Mouse (Mus musculus) limb, embryonic 13.5 days (tissue): ENCODE measurements around the gene Cmah. TPM values are rescaled to one million over a fixed set of nuclear protein-coding genes. Genes with fewer than 3 reads are reported as not detected.

Source experiments
- ATAC-seq: fragments of 200-750 bp; cut with Nextera tagmentation; 2 replicates; pipeline ENCODE4 v1.8.0; 2017; ENCODE audit warnings: low read depth, moderate number of reproducible peaks, moderate TSS enrichment; ENCODE audit not compliant: low FRiP score
- H3K27ac ChIP-seq: fragments of 300-500 bp; sonication (generic); 2 replicates; pipeline ENCODE4 v1.5.1; 2015; ENCODE audit warnings: inconsistent platforms, mild to moderate bottlenecking, moderate library complexity
- H3K27me3 ChIP-seq: fragments of 300-500 bp; sonication (generic); 2 replicates; pipeline ENCODE4 v1.6.1; 2015; ENCODE audit warnings: mild to moderate bottlenecking, inconsistent platforms
- H3K36me3 ChIP-seq: fragments of 300-500 bp; sonication (generic); 2 replicates; pipeline ENCODE4 v1.6.1; 2015; ENCODE audit warnings: inconsistent platforms, mild to moderate bottlenecking, moderate library complexity
- H3K4me1 ChIP-seq: fragments of 300-500 bp; sonication (generic); 2 replicates; pipeline ENCODE4 v1.6.1; 2015; ENCODE audit warnings: inconsistent platforms
- H3K4me2 ChIP-seq: fragments of 300-500 bp; sonication (generic); replicated peaks from 2 replicates; pipeline ENCODE4 v1.6.1; 2015; ENCODE audit warnings: inconsistent platforms, mild to moderate bottlenecking, moderate library complexity
- H3K4me3 ChIP-seq: fragments of 300-500 bp; sonication (generic); 2 replicates; pipeline ENCODE4 v1.5.1; 2015; ENCODE audit warnings: moderate library complexity, mild to moderate bottlenecking, inconsistent platforms
- H3K9ac ChIP-seq: fragments of 300-500 bp; sonication (generic); 2 replicates; pipeline ENCODE4 v1.6.1; 2015; ENCODE audit warnings: mild to moderate bottlenecking, inconsistent platforms
- H3K9me3 ChIP-seq: fragments of 300-500 bp; sonication (generic); 2 replicates; pipeline ENCODE4 v1.6.1; 2016; ENCODE audit warnings: inconsistent platforms
- WGBS: fragments of 180-500 bp; shearing (Covaris S2); methylation state at CpG from one replicate; pipeline ENCODE4 v1.1.7; 2015; 5-methylcytosine and 5-hydroxymethylcytosine counted together
- polyA plus RNA-seq: library from polyadenylated mRNA; unstranded; fragments of >200 nt; fragmentation: Nextera tagmentation; extraction: Ambion mirVana; gene quantifications from 2 replicates; pipeline ENCODE4 v1.2.1, GENCODE M21; 2015

The Cmah gene
- polyA plus RNA-seq, 1 experiment from 2014 or later: 0.08 TPM

- H3K27me3 ChIP-seq: peaks cover 47% of the 10 kb centered on the region
These were observed 136.6 kb downstream of the Cmah start for GRCm38 (mm10) chr13:24463767-24464166.

GRCm38 (mm10) chr13:24466027-24466426 is 138.8 kb downstream of the Cmah start:
- Histone ChIP-seq H3K27ac (no peak overlapping the region), H3K4me1 (no peaks in the 10 kb centered on the region), H3K27me3 (peaks cover 31% of the 10 kb centered on the region), H3K4me3 (no peak overlapping the region), H3K9ac (no peak overlapping the region), H3K4me2 (no peak overlapping the region), H3K36me3 (no peaks in the 10 kb centered on the region), H3K9me3 (no peaks in the 10 kb centered on the region)
- 91% methylated on average over 9 of the region's 9 CpGs for WGBS
- no peak for ATAC-seq

More at GRCm38 (mm10) chr13:24463767-24464166, 136.6 kb downstream of the Cmah start:
- no peak overlapping the region for H3K9ac ChIP-seq
- no peaks in the 10 kb centered on the region for H3K4me1 ChIP-seq
- WGBS: 74% methylated on average over 7 of the region's 7 CpGs
- no peaks in the 10 kb centered on the region for H3K36me3 ChIP-seq
- H3K27ac ChIP-seq: no peak overlapping the region
- no peak overlapping the region for H3K4me2 ChIP-seq
- ATAC-seq: no peak
- no peaks in the 10 kb centered on the region for H3K9me3 ChIP-seq
- H3K4me3 ChIP-seq: no peak overlapping the region

- Histone ChIP-seq H3K9ac (no peak overlapping the region), H3K36me3 (no peaks in the 10 kb centered on the region), H3K4me3 (no peak overlapping the region), H3K27ac (no peak overlapping the region), H3K4me2 (no peak overlapping the region), H3K4me1 (no peaks in the 10 kb centered on the region), H3K27me3 (peaks cover 24% of the 10 kb centered on the region), H3K9me3 (no peaks in the 10 kb centered on the region)
- no peak for ATAC-seq
- 73% methylated on average over 4 of the region's 4 CpGs for WGBS
These were observed 140.6 kb downstream of the Cmah start for GRCm38 (mm10) chr13:24467806-24468205.

DNA sequence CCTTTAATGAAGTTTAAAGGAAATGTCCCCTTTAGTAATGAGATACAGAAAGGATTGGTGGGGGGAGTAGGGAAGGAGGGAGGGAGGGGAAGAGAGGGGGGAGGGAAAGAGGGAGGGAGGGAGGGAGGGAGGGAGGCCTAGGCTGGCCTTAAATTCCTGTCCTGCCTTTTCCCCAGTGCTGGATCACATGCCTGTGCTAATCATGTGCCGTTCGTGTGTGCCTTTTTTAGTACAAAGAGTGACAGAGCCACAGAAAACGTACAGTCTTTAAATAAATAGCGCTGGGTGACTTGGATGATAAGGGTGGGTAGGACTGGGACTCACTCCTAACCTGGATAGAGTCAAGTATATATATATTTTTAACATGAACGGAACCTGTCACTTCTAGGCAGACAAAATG is 150.4 kb downstream of the Cmah start:
- Histone ChIP-seq H3K27me3 (no peaks in the 10 kb centered on the region), H3K9ac (no peak overlapping the region), H3K4me3 (no peak overlapping the region), H3K4me2 (no peak overlapping the region), H3K27ac (no peak overlapping the region), H3K36me3 (no peaks in the 10 kb centered on the region), H3K4me1 (no peaks in the 10 kb centered on the region), H3K9me3 (no peaks in the 10 kb centered on the region)
- no peak for ATAC-seq
- WGBS: 63% methylated on average over 5 of the region's 5 CpGs

GRCm38 (mm10) chr13:24479516-24479915 is 152.3 kb downstream of the Cmah start:
- Histone ChIP-seq H3K4me3 (no peak overlapping the region), H3K27ac (no peak overlapping the region), H3K36me3 (no peaks in the 10 kb centered on the region), H3K4me2 (no peak overlapping the region), H3K9ac (no peak overlapping the region), H3K27me3 (no peaks in the 10 kb centered on the region), H3K9me3 (no peaks in the 10 kb centered on the region), H3K4me1 (no peaks in the 10 kb centered on the region)
- ATAC-seq: no peak
- 87% methylated on average over 2 of the region's 2 CpGs for WGBS

- Histone ChIP-seq H3K27ac (no peak overlapping the region), H3K9ac (no peak overlapping the region), H3K4me2 (no peak overlapping the region), H3K9me3 (no peaks in the 10 kb centered on the region), H3K4me1 (no peaks in the 10 kb centered on the region), H3K27me3 (no peaks in the 10 kb centered on the region), H3K4me3 (no peak overlapping the region), H3K36me3 (no peaks in the 10 kb centered on the region)
- no peak for ATAC-seq
- 67% methylated on average over 6 of the region's 6 CpGs for WGBS
These were observed 153.6 kb downstream of the Cmah start for GRCm38 (mm10) chr13:24480824-24481223.

DNA sequence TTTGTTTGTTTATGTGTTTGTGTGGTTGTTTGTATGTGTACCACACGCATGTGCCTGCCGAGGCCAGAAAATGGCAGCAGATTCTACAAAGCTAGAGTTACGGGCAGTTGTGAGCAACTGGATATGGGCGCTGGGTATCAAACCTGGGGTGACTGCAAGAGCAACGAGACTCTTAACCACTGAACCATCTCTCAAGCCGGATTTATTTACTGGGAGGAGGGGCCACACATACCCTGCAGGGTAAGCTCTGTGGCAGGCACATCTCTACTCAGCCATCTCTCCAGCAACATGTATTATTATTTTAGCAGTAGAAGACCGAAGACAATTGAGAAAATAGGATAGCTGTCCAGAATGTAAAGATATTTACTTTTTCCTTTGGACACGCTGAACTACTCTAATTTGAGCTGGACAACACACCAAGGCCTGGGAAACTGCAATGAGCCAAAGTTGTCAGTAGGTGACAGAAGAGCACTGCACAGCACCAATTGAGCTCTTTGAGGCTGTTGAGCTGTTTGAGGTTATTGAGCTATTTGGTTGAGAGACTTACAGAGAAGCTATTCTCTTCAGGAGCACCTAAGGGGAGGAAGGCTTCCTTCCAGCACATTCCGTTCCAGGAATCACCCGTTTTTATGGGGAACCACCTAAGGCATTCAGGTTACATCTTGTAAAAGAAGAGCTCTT is 154.6 kb downstream of the Cmah start:
- ATAC-seq: peak; percentile 48; the same call in 1 of the 2 replicates
- no peaks in the 10 kb centered on the region for H3K36me3 ChIP-seq
- WGBS: 59% methylated on average over 10 of the region's 10 CpGs
- H3K4me3 ChIP-seq: no peak overlapping the region
- H3K9ac ChIP-seq: no peak overlapping the region
- H3K27me3 ChIP-seq: no peaks in the 10 kb centered on the region
- no peaks in the 10 kb centered on the region for H3K9me3 ChIP-seq
- no peaks in the 10 kb centered on the region for H3K4me1 ChIP-seq
- no peak overlapping the region for H3K4me2 ChIP-seq
- no peak overlapping the region for H3K27ac ChIP-seq

- Histone ChIP-seq H3K27ac (no peak overlapping the region), H3K27me3 (0 out of 2 replicates have a peak, but pooled peaks cover under 1% of the 10 kb centered on the region), H3K4me3 (no peak overlapping the region), H3K4me1 (no peaks in the 10 kb centered on the region), H3K4me2 (no peak overlapping the region), H3K9me3 (no peaks in the 10 kb centered on the region), H3K9ac (no peak overlapping the region), H3K36me3 (no peaks in the 10 kb centered on the region)
- 86% methylated on average over 3 of the region's 3 CpGs for WGBS
- no peak for ATAC-seq
These were observed 156.5 kb downstream of the Cmah start for GRCm38 (mm10) chr13:24483691-24484090.

- H3K4me3 ChIP-seq: no peak overlapping the region
- 0 out of 2 replicates have a peak, but pooled peaks cover 4% of the 10 kb centered on the region for H3K27me3 ChIP-seq
- H3K9ac ChIP-seq: no peak overlapping the region
- H3K9me3 ChIP-seq: no peaks in the 10 kb centered on the region
- ATAC-seq: no peak
- no peak overlapping the region for H3K27ac ChIP-seq
- WGBS: 88% methylated on average over 3 of the region's 3 CpGs
- no peaks in the 10 kb centered on the region for H3K36me3 ChIP-seq
- H3K4me1 ChIP-seq: no peaks in the 10 kb centered on the region
- no peak overlapping the region for H3K4me2 ChIP-seq
These were observed 157.6 kb downstream of the Cmah start for GRCm38 (mm10) chr13:24484811-24485210.

DNA sequence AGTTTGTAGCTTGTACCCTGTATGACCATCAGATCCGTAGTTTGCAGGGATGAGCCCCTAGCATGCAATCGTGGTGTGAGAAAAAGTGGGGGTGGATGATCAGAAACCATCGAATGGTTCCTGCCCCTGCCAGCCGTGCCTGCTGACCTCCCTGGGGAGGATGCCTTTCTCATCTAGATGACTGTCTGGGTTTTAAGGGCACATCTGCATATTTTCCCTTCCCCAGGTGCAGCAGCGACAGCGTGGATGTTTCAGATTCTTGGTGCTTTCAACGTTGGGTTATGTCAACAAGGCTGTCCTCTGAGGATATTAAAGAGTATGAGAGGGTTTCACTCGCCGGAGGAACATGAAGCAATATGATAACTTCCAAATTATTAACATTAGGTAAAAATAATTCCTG is 158.8 kb downstream of the Cmah start:
- H3K4me2 ChIP-seq: no peak overlapping the region
- no peak overlapping the region for H3K27ac ChIP-seq
- H3K36me3 ChIP-seq: no peaks in the 10 kb centered on the region
- no peaks in the 10 kb centered on the region for H3K9me3 ChIP-seq
- H3K27me3 ChIP-seq: 0 out of 2 replicates have a peak, but pooled peaks cover 4% of the 10 kb centered on the region
- H3K9ac ChIP-seq: no peak overlapping the region
- no peaks in the 10 kb centered on the region for H3K4me1 ChIP-seq
- no peak for ATAC-seq
- H3K4me3 ChIP-seq: no peak overlapping the region
- WGBS: 66% methylated on average over 9 of the region's 9 CpGs

DNA sequence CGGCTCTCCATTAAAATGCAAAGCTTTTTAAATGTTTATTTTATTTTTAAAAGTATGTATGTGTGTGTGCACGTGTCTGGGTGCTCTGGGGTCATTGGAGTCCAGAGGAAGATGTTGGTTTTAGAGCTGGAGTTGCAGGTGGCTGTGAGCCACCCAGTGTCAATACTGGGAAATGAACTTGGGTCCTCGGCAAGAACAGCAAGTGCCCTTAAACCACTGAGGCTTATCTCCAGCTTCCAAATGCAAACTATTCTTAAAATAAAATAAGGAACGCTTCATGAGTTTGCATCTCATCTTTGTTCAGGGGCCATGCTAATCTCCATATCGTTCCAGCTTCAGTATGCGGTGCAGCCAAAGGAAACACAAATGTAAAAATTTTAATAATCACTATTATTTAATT is 159.2 kb downstream of the Cmah start:
- WGBS: 85% methylated on average over 6 of the region's 6 CpGs
- H3K27me3 ChIP-seq: 0 out of 2 replicates have a peak, but pooled peaks cover 4% of the 10 kb centered on the region

GRCm38 (mm10) chr13:24487061-24487460 is 159.9 kb downstream of the Cmah start:
- H3K9me3 ChIP-seq: no peaks in the 10 kb centered on the region
- H3K27me3 ChIP-seq: 0 out of 2 replicates have a peak, but pooled peaks cover 4% of the 10 kb centered on the region
- 81% methylated on average over 5 of the region's 5 CpGs for WGBS
- H3K36me3 ChIP-seq: no peaks in the 10 kb centered on the region
- no peak for ATAC-seq
- H3K4me2 ChIP-seq: no peak overlapping the region
- H3K4me3 ChIP-seq: no peak overlapping the region
- H3K4me1 ChIP-seq: peaks cover 5% of the 10 kb centered on the region
- no peak overlapping the region for H3K27ac ChIP-seq
- H3K9ac ChIP-seq: no peak overlapping the region

More for the DNA sequence above, 159.2 kb downstream of the Cmah start:
- no peak for ATAC-seq
- Histone ChIP-seq H3K36me3 (no peaks in the 10 kb centered on the region), H3K4me3 (no peak overlapping the region), H3K27ac (no peak overlapping the region), H3K9ac (no peak overlapping the region), H3K4me2 (no peak overlapping the region), H3K4me1 (peaks cover 3% of the 10 kb centered on the region), H3K9me3 (no peaks in the 10 kb centered on the region)

DNA sequence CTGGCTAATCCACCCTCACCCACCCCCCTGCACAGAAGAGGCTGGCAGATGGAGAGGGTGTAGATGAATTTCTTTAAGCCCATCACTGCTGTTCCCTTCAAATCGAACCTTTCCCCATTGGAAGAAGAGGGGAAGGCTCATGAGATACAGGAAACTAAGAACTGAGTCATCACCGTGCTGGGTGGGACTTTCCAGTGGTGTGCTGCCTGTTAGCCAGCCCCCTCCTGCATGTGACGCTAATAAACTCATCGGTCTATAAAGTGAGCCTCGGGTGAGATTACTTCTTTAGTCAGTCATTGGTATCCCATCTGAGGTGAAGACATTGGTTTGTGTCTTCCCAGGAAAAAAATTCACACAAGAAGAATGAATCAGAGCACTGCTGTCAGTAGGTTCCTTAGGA is 160.3 kb downstream of the Cmah start:
- Histone ChIP-seq H3K4me1 (peaks cover 5% of the 10 kb centered on the region), H3K4me2 (no peak overlapping the region), H3K36me3 (no peaks in the 10 kb centered on the region), H3K4me3 (no peak overlapping the region), H3K9me3 (no peaks in the 10 kb centered on the region), H3K9ac (no peak overlapping the region), H3K27ac (no peak overlapping the region), H3K27me3 (0 out of 2 replicates have a peak, but pooled peaks cover 4% of the 10 kb centered on the region)
- ATAC-seq: no peak
- WGBS: 86% methylated on average over 5 of the region's 5 CpGs
